Mouse (Mus musculus) B cell, adult 2 months (primary cell): ENCODE results near the gene Nek6.

Source experiments
- DNase-seq, 2 experiments: peaks; one replicate each; pipeline ENCODE4 v3.0.0; 2022

Gene Nek6

DNA sequence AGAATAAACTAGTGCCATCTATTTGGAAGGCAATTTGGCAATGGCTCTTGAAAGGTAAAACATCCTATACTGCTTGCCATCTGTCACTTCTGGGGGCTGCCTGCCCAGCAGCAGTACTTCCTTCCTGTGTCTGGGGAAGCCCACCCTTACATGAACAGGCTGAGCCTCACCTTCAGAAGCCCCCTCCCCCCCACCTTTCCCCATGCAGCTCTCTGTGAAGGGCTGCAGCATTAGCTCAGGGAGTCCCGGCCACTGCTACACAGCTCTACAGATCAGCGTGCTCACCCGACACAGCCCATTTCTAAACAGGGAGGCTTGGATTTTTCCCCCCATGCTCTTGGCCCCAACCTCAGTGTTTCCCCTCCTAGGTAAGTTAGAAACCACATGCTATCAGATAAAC lies 118.0 kb downstream of the Nek6 start:
- DNase-seq, result no peak

GRCm38 (mm10) chr2:38630574-38630973 lies 119.1 kb downstream of the Nek6 start:
- no peak for DNase-seq

GRCm38 (mm10) chr2:38637716-38638267 lies 126.3 kb downstream of the Nek6 start:
- peak; percentile 7 to 8 for DNase-seq

- no peak for DNase-seq
Observed at GRCm38 (mm10) chr2:38641761-38642160, 130.3 kb downstream of the Nek6 start.

DNA sequence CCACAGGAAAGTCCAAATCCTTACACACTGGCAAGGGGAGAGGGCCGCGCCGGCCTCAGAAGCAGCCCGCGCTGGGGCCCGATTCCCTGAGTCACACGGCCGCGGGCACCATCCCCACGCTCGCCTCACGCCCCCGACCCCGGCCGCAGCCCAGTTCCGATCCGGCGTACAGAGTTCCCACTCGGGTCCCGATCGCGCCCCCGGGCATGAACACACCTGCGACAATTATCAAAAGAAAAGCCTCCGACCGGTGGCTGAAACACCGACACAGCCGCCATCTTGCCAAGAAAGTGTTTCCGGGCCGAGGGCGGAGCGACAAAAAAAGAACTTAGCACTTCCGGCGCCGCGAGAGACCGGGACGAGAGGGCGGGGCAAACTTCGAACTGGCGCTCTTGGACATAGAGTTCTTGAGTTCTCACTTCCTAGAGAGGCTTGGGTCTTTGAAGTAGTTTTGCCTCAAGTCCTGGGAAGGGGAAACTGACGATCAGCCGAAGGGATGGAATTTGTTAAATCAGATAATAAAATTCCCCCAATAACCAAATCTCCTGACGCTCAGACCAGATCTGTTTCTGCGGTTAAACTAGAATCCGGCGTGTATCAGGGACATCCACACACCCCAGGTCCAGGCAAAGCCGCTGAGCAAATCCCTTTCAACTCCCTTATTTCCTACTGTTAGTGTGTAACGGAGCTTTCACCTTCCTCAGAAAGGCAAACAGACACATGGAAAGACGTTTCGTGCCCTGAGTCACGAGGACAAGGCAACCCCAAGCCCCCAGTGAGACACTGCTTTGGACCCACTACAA lies 132.4 kb downstream of the Nek6 start, which contains the start of gene Psmb7:
Gene Psmb7 (minus strand): TSS at position 463 of the 803 bp plus-strand sequence.
- DNase-seq, result peak; percentile 88 to 90
